Mouse (Mus musculus) liver, adult (tissue): ENCODE data around the gene Bcl2l11.

Experiments used
- GATA4 ChIP-seq: IDR thresholded peaks from 2 replicates; pipeline ENCODE4 v1.6.1; 2014; ENCODE audit warnings: mild to moderate bottlenecking, low read length; ENCODE audit not compliant: insufficient replicate concordance

Bcl2l11 gene

GRCm38 (mm10) chr2:128174176-128174575, 48.3 kb downstream of the Bcl2l11 start:
- TF ChIP-seq GATA4: peak; percentile 34; the same call in 1 of the 2 replicates

- TF ChIP-seq GATA4: no peak
Measured at GRCm38 (mm10) chr2:128174604-128175342, 48.9 kb downstream of the Bcl2l11 start.

GRCm38 (mm10) chr2:128175625-128176024, 49.8 kb downstream of the Bcl2l11 start:
- TF ChIP-seq GATA4: no peak

- TF ChIP-seq GATA4: no peak
Measured at GRCm38 (mm10) chr2:128176391-128177044, 50.7 kb downstream of the Bcl2l11 start.

- TF ChIP-seq GATA4: no peak
Measured at GRCm38 (mm10) chr2:128177241-128177661, 51.4 kb downstream of the Bcl2l11 start.

- no peak for TF ChIP-seq GATA4
Measured at GRCm38 (mm10) chr2:128179126-128179807, 53.4 kb downstream of the Bcl2l11 start.

- TF ChIP-seq GATA4: peak; percentile 72; the same call in 1 of the 2 replicates
Measured at GRCm38 (mm10) chr2:128179808-128180379, 54.1 kb downstream of the Bcl2l11 start.

GRCm38 (mm10) chr2:128182751-128183150, 56.9 kb downstream of the Bcl2l11 start:
- no peak for TF ChIP-seq GATA4

GRCm38 (mm10) chr2:128183762-128184161, 57.9 kb downstream of the Bcl2l11 start:
- no peak for TF ChIP-seq GATA4

GRCm38 (mm10) chr2:128185942-128186341, 60.1 kb downstream of the Bcl2l11 start:
- no peak for TF ChIP-seq GATA4

GRCm38 (mm10) chr2:128187277-128187676, 61.4 kb downstream of the Bcl2l11 start:
- TF ChIP-seq GATA4: peak; percentile 91; the same call in 1 of the 2 replicates

- TF ChIP-seq GATA4: no peak
Measured at GRCm38 (mm10) chr2:128188461-128188860, 62.6 kb downstream of the Bcl2l11 start.

GRCm38 (mm10) chr2:128189691-128190090, 63.9 kb downstream of the Bcl2l11 start:
- no peak for TF ChIP-seq GATA4

GRCm38 (mm10) chr2:128190196-128190595, 64.4 kb downstream of the Bcl2l11 start:
- no peak for TF ChIP-seq GATA4

GRCm38 (mm10) chr2:128193411-128193810, 67.6 kb downstream of the Bcl2l11 start:
- TF ChIP-seq GATA4: no peak

- TF ChIP-seq GATA4: no peak
Measured at GRCm38 (mm10) chr2:128197379-128197778, 71.5 kb downstream of the Bcl2l11 start.

GRCm38 (mm10) chr2:128203147-128203546, 77.3 kb downstream of the Bcl2l11 start:
- TF ChIP-seq GATA4: no peak
